Mouse (Mus musculus) kidney, postnatal 0 days (tissue): ENCODE data around the gene Cdc27. TPM values are rescaled to one million over a fixed set of nuclear protein-coding genes. Genes with fewer than 3 reads are reported as not detected.
A peak's percentile ranks its signal among the peaks of the same experiment; 100 is the strongest.

ENCODE experiments used
- ATAC-seq: fragments of 200-750 bp; cut with Nextera tagmentation; replicated peaks from 2 replicates; pipeline ENCODE4 v1.8.0; 2017; ENCODE audit warnings: low read depth, moderate number of reproducible peaks, moderate TSS enrichment, moderate library complexity; ENCODE audit not compliant: low FRiP score
- DNase-seq: peaks from one replicate; pipeline ENCODE4 v3.0.0-alpha.2; 2016; ENCODE audit warnings: low spot score
- H3K27ac ChIP-seq: fragments of 300-500 bp; sonication (generic); 2 replicates; pipeline ENCODE4 v1.5.1; 2014; ENCODE audit warnings: mild to moderate bottlenecking
- H3K27me3 ChIP-seq: fragments of 300-500 bp; sonication (generic); 2 replicates; pipeline ENCODE4 v1.6.1; 2014; ENCODE audit warnings: low read length, mixed read lengths; ENCODE audit not compliant: insufficient read depth
- H3K36me3 ChIP-seq: fragments of 300-500 bp; sonication (generic); 2 replicates; pipeline ENCODE4 v1.6.1; 2014; ENCODE audit warnings: low read length, mixed read lengths; ENCODE audit not compliant: insufficient read depth
- H3K4me1 ChIP-seq: fragments of 300-500 bp; sonication (generic); replicated peaks from 2 replicates; pipeline ENCODE4 v1.6.1; 2014; ENCODE audit warnings: antibody characterized with exemption, low read length, mixed read lengths; ENCODE audit not compliant: insufficient read depth
- H3K4me2 ChIP-seq: fragments of 300-500 bp; sonication (generic); 2 replicates; pipeline ENCODE4 v1.6.1; 2014; ENCODE audit warnings: mild to moderate bottlenecking, low read length, moderate library complexity, mixed read lengths
- H3K4me3 ChIP-seq: fragments of 300-500 bp; sonication (generic); replicated peaks from 2 replicates; pipeline ENCODE4 v1.5.1; 2014; ENCODE audit warnings: low read depth, low read length
- H3K9ac ChIP-seq: fragments of 300-500 bp; sonication (generic); 2 replicates; pipeline ENCODE4 v1.6.1; 2014; ENCODE audit warnings: low read depth, low read length
- H3K9me3 ChIP-seq: fragments of 300-500 bp; sonication (generic); replicated peaks from 2 replicates; pipeline ENCODE4 v1.6.1; 2016; ENCODE audit warnings: low read length, inconsistent platforms, mixed read lengths
- CTCF ChIP-seq: IDR thresholded peaks from 2 replicates; pipeline ENCODE4 v1.5.1; 2016; ENCODE audit warnings: antibody characterized with exemption, low read depth, mild to moderate bottlenecking, moderate library complexity
- WGBS: fragments of 180-500 bp; shearing (Covaris S2); extraction: QIAGEN DNeasy Blood & Tissue Kit; methylation state at CpG from one replicate; pipeline ENCODE4 v1.1.7; 2014; 5-methylcytosine and 5-hydroxymethylcytosine counted together
- polyA plus RNA-seq: library from polyadenylated mRNA; unstranded; fragments of >200 nt; fragmentation: Nextera tagmentation; extraction: Ambion mirVana; gene quantifications from 2 replicates; pipeline ENCODE4 v1.2.1, GENCODE M21; 2015

The Cdc27 gene
- polyA plus RNA-seq: 24.1 and 27.8 TPM in 2 replicates

- under 1% methylated on average over 35 of the region's 35 CpGs for WGBS
- Histone ChIP-seq H3K9ac (peak within 1 kb of the TSS; percentile 99), H3K4me1 (0 out of 2 replicates have a peak, but pooled peaks cover 7% of the 10 kb centered on the region), H3K27ac (peak within 1 kb of the TSS; percentile 96), H3K4me3 (peak within 1 kb of the TSS; percentile 93), H3K9me3 (no peaks in the 10 kb centered on the region), H3K36me3 (no peaks in the 10 kb centered on the region), H3K4me2 (peak within 1 kb of the TSS; percentile 78), H3K27me3 (no peaks in the 10 kb centered on the region)
- TF ChIP-seq CTCF: no peak; the same call in none of the 2 replicates
- DNase-seq (peak; percentile 99), ATAC-seq (peak; percentile 94)
Measured at GRCm38 (mm10) chr11:104550406-104550974, at the start of gene Cdc27, which contains the start of gene Myl4. TSS of gene Cdc27 (minus strand) at chr11:104550620. TSS of gene Myl4 (plus strand) at chr11:104550663.

GRCm38 (mm10) chr11:104599265-104599945 is 49.0 kb upstream of the Cdc27 start:
- WGBS: 64% methylated on average over 13 of the region's 13 CpGs
- DNase-seq (peak; percentile 77), ATAC-seq (no peak)
- Histone ChIP-seq H3K36me3 (no peaks in the 10 kb centered on the region), H3K27ac (peak overlapping the region; percentile 42), H3K9me3 (no peaks in the 10 kb centered on the region), H3K9ac (no peak overlapping the region), H3K27me3 (no peaks in the 10 kb centered on the region), H3K4me3 (no peak overlapping the region), H3K4me1 (no peaks in the 10 kb centered on the region), H3K4me2 (no peak overlapping the region)
- no peak for TF ChIP-seq CTCF

GRCm38 (mm10) chr11:104596365-104596764 is 45.9 kb upstream of the Cdc27 start:
- no peak for TF ChIP-seq CTCF
- Histone ChIP-seq H3K36me3 (no peaks in the 10 kb centered on the region), H3K27me3 (no peaks in the 10 kb centered on the region), H3K9me3 (no peaks in the 10 kb centered on the region), H3K27ac (no peak overlapping the region), H3K9ac (no peak overlapping the region), H3K4me3 (no peak overlapping the region), H3K4me2 (no peak overlapping the region), H3K4me1 (no peaks in the 10 kb centered on the region)
- DNase-seq (no peak), ATAC-seq (no peak)
- WGBS: 64% methylated on average over 10 of the region's 10 CpGs

- Histone ChIP-seq H3K9ac (no peak overlapping the region), H3K27me3 (no peaks in the 10 kb centered on the region), H3K4me1 (no peaks in the 10 kb centered on the region), H3K4me3 (no peak overlapping the region), H3K36me3 (no peaks in the 10 kb centered on the region), H3K9me3 (no peaks in the 10 kb centered on the region), H3K4me2 (no peak overlapping the region), H3K27ac (no peak overlapping the region)
- ATAC-seq (no peak), DNase-seq (no peak)
- 69% methylated on average over 13 of the region's 13 CpGs for WGBS
- TF ChIP-seq CTCF: no peak
Measured at GRCm38 (mm10) chr11:104592066-104592835, 41.8 kb upstream of the Cdc27 start.

GRCm38 (mm10) chr11:104590148-104590547 is 39.7 kb upstream of the Cdc27 start:
- peak; percentile 36 for ATAC-seq
- no peak overlapping the region for H3K9ac ChIP-seq
- no peak overlapping the region for H3K27ac ChIP-seq
- no peak overlapping the region for H3K4me3 ChIP-seq
- peak; percentile 91 for DNase-seq
- no peaks in the 10 kb centered on the region for H3K27me3 ChIP-seq
- H3K36me3 ChIP-seq: no peaks in the 10 kb centered on the region
- no peaks in the 10 kb centered on the region for H3K9me3 ChIP-seq
- 1% methylated on average over 8 of the region's 8 CpGs for WGBS
- H3K4me2 ChIP-seq: no peak overlapping the region
- TF ChIP-seq CTCF: peak; percentile 98
- no peaks in the 10 kb centered on the region for H3K4me1 ChIP-seq

- Histone ChIP-seq H3K36me3 (no peaks in the 10 kb centered on the region), H3K9ac (no peak overlapping the region), H3K27ac (no peak overlapping the region), H3K9me3 (no peaks in the 10 kb centered on the region), H3K4me1 (no peaks in the 10 kb centered on the region), H3K27me3 (no peaks in the 10 kb centered on the region), H3K4me3 (no peak overlapping the region), H3K4me2 (no peak overlapping the region)
- DNase-seq: no peak
- no peak for TF ChIP-seq CTCF
- no peak for ATAC-seq
- 71% methylated on average over 1 of the region's 1 CpGs for WGBS
Measured at GRCm38 (mm10) chr11:104589570-104589969, 39.1 kb upstream of the Cdc27 start.
